Mouse (Mus musculus): ENCODE data around the gene Filip1.

Gene Filip1

GRCm38 (mm10) chr9:79948376-79948775 lies 64.3 kb downstream of the Filip1 start:
- no peak for DNase-seq (ENCODE audit: low spot score in 2 of 2)

- no peak for DNase-seq (ENCODE audit: low spot score in 2 of 2)
Measured at GRCm38 (mm10) chr9:79947973-79948372, 64.7 kb downstream of the Filip1 start.

DNA sequence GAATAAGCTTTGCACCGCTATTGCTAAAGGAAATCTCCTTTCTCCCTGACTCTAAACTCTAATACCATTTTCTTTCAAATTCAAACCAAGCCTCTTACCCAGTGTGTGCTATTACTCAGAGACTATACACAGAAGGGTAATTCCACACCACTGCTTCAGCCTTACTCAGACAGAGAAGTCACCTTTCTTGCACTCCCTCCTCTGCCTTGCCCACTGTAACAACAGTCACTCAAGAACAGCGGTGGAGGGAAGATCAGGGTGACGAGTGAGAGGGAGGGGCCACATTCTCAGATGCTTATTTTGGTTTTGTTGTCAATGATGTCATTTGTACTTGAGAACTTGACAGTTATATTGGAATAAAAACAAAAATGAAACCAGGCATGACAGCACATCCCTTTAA lies 65.2 kb downstream of the Filip1 start:
- no peak for DNase-seq (ENCODE audit: low spot score in 2 of 2)

- DNase-seq (ENCODE audit: low spot score in 2 of 2): no peak
Measured at GRCm38 (mm10) chr9:79944872-79945271, 67.8 kb downstream of the Filip1 start.

DNA sequence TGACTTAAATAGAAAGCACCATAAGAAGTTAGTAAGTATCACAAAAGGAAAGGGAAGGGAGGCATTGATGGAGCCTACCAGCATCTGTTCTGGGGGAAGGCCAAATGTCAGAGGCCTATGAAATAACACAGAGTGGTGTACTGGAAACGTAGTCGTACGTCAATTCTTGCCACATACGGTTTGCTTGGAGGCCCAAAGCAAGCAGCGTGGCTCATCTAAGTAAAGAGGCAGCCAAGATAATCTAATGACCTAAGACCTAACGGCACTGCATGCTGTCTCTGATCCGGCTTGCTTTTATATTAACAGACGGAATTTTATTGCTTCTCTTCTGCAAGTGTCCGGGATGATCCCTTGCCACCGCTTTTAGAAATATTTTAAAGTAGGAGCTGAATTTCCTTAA lies 68.7 kb downstream of the Filip1 start:
- no peak for DNase-seq (ENCODE audit: low spot score in 2 of 2)

- DNase-seq (ENCODE audit: low spot score in 2 of 2): no peak
Measured at GRCm38 (mm10) chr9:79938416-79939206, 74.0 kb downstream of the Filip1 start.

- DNase-seq (ENCODE audit: low spot score in 2 of 2): no peak
Measured at GRCm38 (mm10) chr9:79937570-79937969, 75.1 kb downstream of the Filip1 start.

- DNase-seq (ENCODE audit: low spot score in 2 of 2): no peak
Measured at GRCm38 (mm10) chr9:79932578-79932977, 80.1 kb downstream of the Filip1 start.

- no peak for DNase-seq (ENCODE audit: low spot score in 2 of 2)
Measured at GRCm38 (mm10) chr9:79928092-79928491, 84.6 kb downstream of the Filip1 start.

GRCm38 (mm10) chr9:79927156-79927870 lies 85.3 kb downstream of the Filip1 start:
- no peak for DNase-seq (ENCODE audit: low spot score in 2 of 2)

- no peak for DNase-seq (ENCODE audit: low spot score in 2 of 2)
Measured at GRCm38 (mm10) chr9:79926464-79927155, 86.0 kb downstream of the Filip1 start.

GRCm38 (mm10) chr9:79925950-79926349 lies 86.7 kb downstream of the Filip1 start:
- no peak for DNase-seq (ENCODE audit: low spot score in 2 of 2)

- no peak for DNase-seq (ENCODE audit: low spot score in 2 of 2)
Measured at GRCm38 (mm10) chr9:79923262-79923661, 89.4 kb downstream of the Filip1 start.

DNA sequence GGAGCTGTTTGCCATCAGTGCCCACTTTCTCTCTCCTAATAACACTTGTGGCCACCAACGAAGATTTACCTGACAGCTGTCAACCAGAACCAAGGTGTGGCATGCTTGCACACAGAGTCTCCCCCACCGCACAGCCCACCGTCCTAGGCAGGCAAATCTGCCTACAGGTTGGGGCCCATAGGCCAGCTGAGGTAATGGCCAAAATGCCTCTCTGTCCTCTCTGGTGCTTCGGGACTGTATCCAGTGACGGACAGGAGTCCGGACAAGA lies 90.2 kb downstream of the Filip1 start:
- DNase-seq (ENCODE audit: low spot score in 2 of 2): no peak

DNA sequence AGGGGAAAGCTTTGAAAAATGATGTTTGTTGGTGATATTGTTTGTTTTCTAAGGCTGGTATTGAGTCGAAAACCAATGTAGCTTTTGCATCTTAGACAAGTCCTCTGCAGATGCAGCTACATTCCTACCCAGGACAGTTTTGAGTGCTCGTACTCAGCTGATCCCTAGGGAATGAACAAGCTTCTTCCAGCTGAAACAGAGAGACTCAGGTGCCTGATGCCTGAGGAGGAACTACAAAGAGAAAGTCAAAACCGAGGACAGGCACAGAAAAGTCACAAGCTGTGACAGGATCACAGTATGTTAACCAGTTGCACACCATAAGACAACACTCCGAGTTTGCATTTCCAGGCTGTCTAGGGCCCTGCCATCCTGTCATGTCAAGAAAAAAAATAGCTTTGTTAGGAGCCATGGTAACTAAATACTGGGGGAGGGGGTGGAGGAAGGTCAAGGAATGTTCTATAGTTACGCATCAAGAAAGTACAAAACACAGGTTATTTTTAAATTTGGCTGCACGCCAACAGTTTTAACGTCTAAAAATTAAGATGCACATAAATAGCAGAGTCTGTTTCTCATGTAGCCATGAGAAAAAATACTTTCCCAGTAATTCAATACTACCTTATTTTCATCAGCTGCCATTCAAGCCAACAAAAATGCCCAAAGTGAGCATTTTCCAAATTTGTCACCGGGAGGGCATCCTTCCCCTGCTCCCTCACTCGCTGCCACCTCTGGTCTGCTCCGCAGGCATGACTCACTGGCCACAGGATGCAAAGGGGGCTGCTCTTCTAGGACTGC lies 90.8 kb downstream of the Filip1 start:
- no peak for DNase-seq (ENCODE audit: low spot score in 2 of 2)

- DNase-seq (ENCODE audit: low spot score in 2 of 2): no peak
Measured at GRCm38 (mm10) chr9:79920540-79920933, 92.1 kb downstream of the Filip1 start.

- DNase-seq (ENCODE audit: low spot score in 2 of 2): no peak
Measured at GRCm38 (mm10) chr9:79919750-79920539, 92.7 kb downstream of the Filip1 start.

- no peak for DNase-seq (ENCODE audit: low spot score in 2 of 2)
Measured at GRCm38 (mm10) chr9:79919303-79919721, 93.3 kb downstream of the Filip1 start.

GRCm38 (mm10) chr9:79918325-79919117 lies 94.1 kb downstream of the Filip1 start:
- no peak for DNase-seq (ENCODE audit: low spot score in 2 of 2)

DNA sequence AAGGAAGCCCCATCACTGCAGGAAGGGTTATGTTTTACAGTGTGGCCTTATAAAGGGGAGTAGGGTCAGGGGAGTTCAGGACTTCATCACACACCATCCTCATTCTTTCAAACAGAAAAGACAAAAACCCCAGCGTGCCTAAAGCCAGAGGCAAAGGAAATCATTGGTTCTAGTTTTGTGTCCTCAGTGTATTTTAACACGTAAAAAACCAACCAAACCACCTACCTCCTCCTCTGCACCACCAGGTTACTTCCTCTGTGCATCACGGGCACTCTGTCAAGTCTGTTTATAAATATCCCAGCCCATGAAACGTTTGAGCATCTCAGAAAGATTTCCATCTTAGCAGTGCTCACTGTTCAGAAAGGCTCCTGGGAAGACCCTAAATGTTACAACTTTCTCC lies 98.4 kb downstream of the Filip1 start:
- no peak for DNase-seq (ENCODE audit: low spot score in 2 of 2)

All from spleen, postnatal 14 days (tissue).